Mouse (Mus musculus): ENCODE results near the gene Cdk17. TPM values are rescaled to one million over a fixed set of nuclear protein-coding genes. Genes with fewer than 3 reads are reported as not detected.

The Cdk17 gene
- polyA plus RNA-seq, 1 experiment, result 147 TPM

DNA sequence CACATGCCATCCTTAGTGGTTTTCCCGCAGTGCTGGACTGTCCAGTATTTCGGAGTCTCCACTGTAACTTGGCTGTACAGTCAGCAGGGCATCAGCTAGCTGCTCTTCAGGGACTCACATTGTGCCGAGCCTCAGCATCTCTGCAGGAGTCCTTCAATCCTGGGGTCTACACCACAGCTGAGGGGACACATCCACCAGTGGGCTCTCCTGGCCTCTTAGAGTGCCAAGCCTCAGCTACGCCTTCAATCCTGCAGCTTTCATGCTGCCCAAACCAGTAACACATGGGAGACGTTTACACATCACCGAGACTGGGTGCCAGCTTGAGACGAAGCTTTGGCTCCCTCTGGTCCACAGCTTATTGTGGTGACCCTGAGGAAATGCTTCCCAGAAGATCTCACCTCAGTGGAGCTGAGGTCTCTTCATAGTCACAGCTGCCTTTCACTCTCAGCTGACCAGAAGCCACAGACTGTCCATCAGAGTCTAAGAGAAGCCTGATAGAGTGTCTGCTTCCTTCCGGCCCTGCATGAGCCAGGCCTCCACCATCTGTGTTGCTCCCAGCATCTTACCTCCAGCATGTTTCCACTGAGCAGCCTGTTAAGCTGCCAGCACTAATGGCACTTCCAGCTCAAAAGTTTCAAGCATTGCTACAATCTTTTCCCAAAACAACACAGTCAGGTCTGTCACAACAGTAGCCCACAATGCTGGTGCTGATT lies 54.5 kb downstream of the Cdk17 start:
- no peak for DNase-seq (ENCODE audit: extremely low spot score in 1 of 2, low spot score in 1 of 2)

GRCm38 (mm10) chr10:93225751-93226150 lies 65.1 kb downstream of the Cdk17 start:
- DNase-seq (ENCODE audit: extremely low spot score in 1 of 2, low spot score in 1 of 2), result no peak

DNA sequence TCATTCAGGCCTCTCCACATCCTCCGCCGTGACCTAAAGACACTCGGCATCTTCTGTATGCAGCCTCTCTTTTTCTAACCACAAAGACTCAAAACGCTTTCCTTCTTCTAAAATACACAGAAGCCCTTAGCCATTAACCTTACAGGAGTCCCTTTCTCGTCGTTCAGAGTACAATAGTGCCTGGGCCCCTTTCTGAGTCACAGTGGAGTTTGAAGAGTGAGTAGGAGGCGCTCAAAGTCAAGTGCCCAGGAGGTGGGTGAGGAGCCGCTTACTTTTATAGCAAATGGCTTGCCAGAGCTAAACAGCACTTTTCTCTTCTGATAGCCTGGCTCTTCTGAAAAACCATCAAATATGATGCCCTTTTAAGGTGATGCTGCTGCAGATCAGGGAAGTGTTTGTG lies 67.2 kb downstream of the Cdk17 start:
- DNase-seq (ENCODE audit: extremely low spot score in 1 of 2, low spot score in 1 of 2), result peak in 1 of 2 experiments; percentile 47

DNA sequence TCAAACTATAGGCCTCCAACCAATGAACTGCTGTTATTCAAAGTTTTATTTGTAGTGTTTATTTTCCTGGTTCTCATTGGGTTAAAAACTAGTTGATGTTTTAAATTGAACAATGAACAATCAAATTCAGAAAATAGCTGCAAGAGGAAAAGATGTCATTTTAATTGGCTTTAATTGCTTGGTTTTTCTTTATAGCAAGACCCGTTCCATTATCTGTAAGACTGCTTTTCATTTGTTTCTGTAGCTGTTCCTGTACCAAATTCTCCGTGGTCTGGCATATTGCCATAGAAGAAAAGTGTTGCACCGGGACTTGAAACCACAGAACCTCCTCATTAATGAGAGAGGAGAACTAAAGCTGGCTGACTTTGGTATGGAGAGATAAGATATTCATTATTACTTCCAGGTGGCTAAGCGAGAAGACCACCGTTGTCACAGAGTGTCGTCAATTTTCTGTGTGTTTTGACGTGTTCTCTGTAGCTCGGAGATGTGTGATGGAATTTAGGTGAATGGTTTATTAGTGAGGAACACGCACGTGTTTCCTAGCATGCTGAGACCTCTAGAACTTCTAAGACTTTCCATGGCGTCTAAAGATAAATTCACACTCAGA lies 67.8 kb downstream of the Cdk17 start:
- DNase-seq (ENCODE audit: extremely low spot score in 1 of 2, low spot score in 1 of 2), result no peak

DNA sequence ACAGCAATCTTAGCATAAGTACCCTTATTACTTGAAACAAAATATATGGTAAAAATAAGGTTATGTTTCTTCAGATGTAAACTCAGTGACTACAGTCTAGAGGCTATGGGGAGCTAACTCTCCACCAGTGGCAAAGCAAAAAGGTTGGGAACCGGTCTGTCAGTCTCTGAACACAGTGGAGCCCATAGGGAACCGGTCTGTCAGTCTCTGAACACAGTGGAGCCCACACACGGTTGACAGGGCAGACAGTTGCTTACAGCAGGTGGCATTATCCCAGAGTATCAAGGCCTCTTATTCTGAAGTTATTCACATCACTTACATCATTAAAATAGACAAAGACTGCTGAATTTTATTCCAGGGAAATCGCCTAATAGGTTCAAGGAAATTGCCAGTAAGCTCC lies 70.8 kb downstream of the Cdk17 start:
- no peak for DNase-seq (ENCODE audit: extremely low spot score in 1 of 2, low spot score in 1 of 2)

DNA sequence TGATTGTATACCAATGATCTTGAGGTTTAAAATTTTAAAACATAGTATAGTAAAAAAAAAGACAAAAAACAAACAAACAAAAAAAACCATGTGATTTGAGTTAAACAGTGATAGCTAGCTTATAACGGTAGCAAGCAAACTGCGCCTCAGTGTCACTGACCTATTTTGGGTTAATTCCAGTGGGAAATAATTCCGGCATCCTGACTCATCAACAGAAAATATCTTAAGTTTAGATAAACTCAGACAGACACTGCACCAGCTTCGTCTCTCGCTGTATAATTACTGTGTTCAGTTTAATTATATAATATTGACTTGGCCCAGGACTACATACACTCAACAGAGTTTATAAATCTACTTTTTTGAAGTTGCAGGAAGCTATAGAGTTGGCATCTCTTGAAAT lies 71.2 kb downstream of the Cdk17 start:
- no peak for DNase-seq (ENCODE audit: extremely low spot score in 1 of 2, low spot score in 1 of 2)

GRCm38 (mm10) chr10:93233665-93234194 lies 73.1 kb downstream of the Cdk17 start:
- DNase-seq (ENCODE audit: extremely low spot score in 1 of 2, low spot score in 1 of 2), result no peak

GRCm38 (mm10) chr10:93234692-93235091 lies 74.0 kb downstream of the Cdk17 start:
- no peak for DNase-seq (ENCODE audit: extremely low spot score in 1 of 2, low spot score in 1 of 2)

- no peak for DNase-seq (ENCODE audit: extremely low spot score in 1 of 2, low spot score in 1 of 2)
These were observed 78.6 kb downstream of the Cdk17 start for GRCm38 (mm10) chr10:93239201-93239806.

- no peak for DNase-seq (ENCODE audit: extremely low spot score in 1 of 2, low spot score in 1 of 2)
These were observed 81.5 kb downstream of the Cdk17 start for GRCm38 (mm10) chr10:93242208-93242607.

- DNase-seq (ENCODE audit: extremely low spot score in 1 of 2, low spot score in 1 of 2), result no peak
These were observed 82.2 kb downstream of the Cdk17 start for GRCm38 (mm10) chr10:93242861-93243260.

GRCm38 (mm10) chr10:93244209-93244705 lies 83.6 kb downstream of the Cdk17 start:
- no peak for DNase-seq (ENCODE audit: extremely low spot score in 1 of 2, low spot score in 1 of 2)

GRCm38 (mm10) chr10:93246185-93246920 lies 85.7 kb downstream of the Cdk17 start:
- no peak for DNase-seq (ENCODE audit: extremely low spot score in 1 of 2, low spot score in 1 of 2)

DNA sequence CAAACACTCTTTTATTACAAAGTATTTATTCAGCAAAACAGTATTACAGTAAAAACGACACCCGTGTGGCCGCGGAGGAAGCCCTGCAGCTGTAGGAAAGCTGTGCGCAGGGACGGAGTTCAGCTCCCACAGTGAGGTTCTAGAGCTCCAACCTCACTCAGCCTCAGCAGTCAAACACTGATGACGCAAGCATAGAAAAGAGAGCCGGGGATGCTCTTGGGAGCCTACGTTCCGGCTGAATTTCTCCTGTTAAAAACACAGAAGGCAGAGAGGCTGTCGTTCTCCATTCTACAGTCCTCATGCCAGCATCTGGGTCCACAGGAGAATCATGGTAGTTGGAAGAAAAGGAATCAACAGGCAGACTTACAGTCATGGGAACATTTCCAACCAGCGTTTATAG lies 86.7 kb downstream of the Cdk17 start:
- no peak for DNase-seq (ENCODE audit: extremely low spot score in 1 of 2, low spot score in 1 of 2)

- DNase-seq (ENCODE audit: extremely low spot score in 1 of 2, low spot score in 1 of 2), result no peak
These were observed 87.2 kb downstream of the Cdk17 start for GRCm38 (mm10) chr10:93247902-93248301.

DNA sequence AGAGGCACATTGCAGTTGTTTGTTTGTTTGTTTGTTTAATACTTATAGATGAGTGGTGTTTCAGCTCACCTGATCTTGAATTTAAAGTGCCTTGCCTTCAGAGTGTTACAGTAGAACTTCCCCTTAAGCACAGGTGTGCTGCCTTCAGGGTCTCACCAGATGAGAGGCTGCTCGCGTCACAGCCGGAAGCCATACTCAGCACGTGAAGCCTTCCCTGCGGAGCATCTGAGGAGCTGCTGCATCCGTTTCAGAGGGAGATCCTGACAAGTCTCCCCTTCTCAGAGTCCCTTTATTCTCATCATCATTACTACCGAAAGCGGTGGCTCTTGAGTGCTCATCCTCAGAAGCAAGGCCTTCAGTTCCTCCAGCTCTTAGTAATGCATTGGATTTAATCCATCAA lies 87.7 kb downstream of the Cdk17 start:
- no peak for DNase-seq (ENCODE audit: extremely low spot score in 1 of 2, low spot score in 1 of 2)

GRCm38 (mm10) chr10:93249901-93250300 lies 89.2 kb downstream of the Cdk17 start:
- no peak for DNase-seq (ENCODE audit: extremely low spot score in 1 of 2, low spot score in 1 of 2)

GRCm38 (mm10) chr10:93250436-93251317 lies 90.0 kb downstream of the Cdk17 start:
- DNase-seq (ENCODE audit: extremely low spot score in 1 of 2, low spot score in 1 of 2), result no peak

GRCm38 (mm10) chr10:93251426-93251825 lies 90.8 kb downstream of the Cdk17 start:
- DNase-seq (ENCODE audit: extremely low spot score in 1 of 2, low spot score in 1 of 2), result no peak

- no peak for DNase-seq (ENCODE audit: extremely low spot score in 1 of 2, low spot score in 1 of 2)
These were observed 92.0 kb downstream of the Cdk17 start for GRCm38 (mm10) chr10:93252661-93253060.
